Mouse (Mus musculus): Measurements from ENCODE around the gene Stx5a. TPM values are rescaled to one million over a fixed set of nuclear protein-coding genes. Genes with fewer than 3 reads are reported as not detected.

Stx5a gene
- polyA plus RNA-seq, 1 experiment from 2014 or later, result 82.2 TPM

DNA sequence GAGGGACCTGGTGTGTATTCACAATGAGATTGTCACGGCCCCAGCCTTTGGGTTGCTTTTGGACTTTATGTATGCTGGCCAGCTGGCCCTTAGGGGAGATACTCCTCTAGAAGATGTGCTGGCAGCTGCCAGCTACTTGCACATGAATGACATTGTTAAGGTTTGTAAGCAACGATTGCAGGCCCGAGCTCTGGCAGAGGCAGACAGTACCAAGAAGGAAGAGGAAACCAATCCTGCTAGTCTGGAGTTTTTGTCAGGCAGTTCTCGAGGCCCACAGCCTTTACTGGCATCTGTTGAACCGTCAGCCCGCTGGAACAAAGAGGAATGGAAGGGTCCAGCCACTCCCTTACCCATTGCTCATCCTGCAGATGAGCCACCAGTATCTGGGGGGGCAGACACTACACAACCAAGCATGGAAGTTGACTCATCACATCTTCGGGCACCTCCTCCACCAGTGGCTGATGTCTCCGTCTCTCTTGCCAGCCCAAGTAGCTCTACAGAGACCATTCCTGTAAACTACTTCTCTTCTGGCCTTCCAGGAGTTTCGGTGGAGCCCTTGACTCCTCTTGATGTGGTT, 62.1 kb downstream of the Stx5a start:
- Histone ChIP-seq H3K4me2 (replicated peaks; ENCODE audit: low read depth) (peak overlapping the region; percentile 53), H3K27me3 (ENCODE audit: control insufficient read depth, insufficient read depth, low read length) (no peaks in the 10 kb centered on the region), H3K27ac (replicated peaks) (peak overlapping the region; percentile 41; the same call in 1 of the 2 replicates), H3K9ac (ENCODE audit: low read length) (no peak overlapping the region), H3K36me3 (ENCODE audit: control insufficient read depth, insufficient read depth, low read length) (0 out of 2 replicates have a peak, but pooled peaks cover 4% of the 10 kb centered on the region), H3K4me1 (replicated peaks; ENCODE audit: control insufficient read depth, insufficient read depth) (0 out of 2 replicates have a peak, but pooled peaks cover 3% of the 10 kb centered on the region), H3K4me3 (ENCODE audit: low read depth, low read length) (no peak overlapping the region), H3K9me3 (ENCODE audit: control insufficient read depth, low read length) (no peaks in the 10 kb centered on the region)
- TF ChIP-seq CTCF (IDR thresholded peaks at IDR 0.05; ENCODE audit: low read depth) (no peak), EP300 (optimal IDR thresholded peaks at IDR 0.05) (no peak)
- ATAC-seq (ENCODE audit: low FRiP score, low TSS enrichment), result no peak
- WGBS, result 89% methylated on average over 9 of the region's 9 CpGs
- DNase-seq (ENCODE audit: low spot score), result no peak

DNA sequence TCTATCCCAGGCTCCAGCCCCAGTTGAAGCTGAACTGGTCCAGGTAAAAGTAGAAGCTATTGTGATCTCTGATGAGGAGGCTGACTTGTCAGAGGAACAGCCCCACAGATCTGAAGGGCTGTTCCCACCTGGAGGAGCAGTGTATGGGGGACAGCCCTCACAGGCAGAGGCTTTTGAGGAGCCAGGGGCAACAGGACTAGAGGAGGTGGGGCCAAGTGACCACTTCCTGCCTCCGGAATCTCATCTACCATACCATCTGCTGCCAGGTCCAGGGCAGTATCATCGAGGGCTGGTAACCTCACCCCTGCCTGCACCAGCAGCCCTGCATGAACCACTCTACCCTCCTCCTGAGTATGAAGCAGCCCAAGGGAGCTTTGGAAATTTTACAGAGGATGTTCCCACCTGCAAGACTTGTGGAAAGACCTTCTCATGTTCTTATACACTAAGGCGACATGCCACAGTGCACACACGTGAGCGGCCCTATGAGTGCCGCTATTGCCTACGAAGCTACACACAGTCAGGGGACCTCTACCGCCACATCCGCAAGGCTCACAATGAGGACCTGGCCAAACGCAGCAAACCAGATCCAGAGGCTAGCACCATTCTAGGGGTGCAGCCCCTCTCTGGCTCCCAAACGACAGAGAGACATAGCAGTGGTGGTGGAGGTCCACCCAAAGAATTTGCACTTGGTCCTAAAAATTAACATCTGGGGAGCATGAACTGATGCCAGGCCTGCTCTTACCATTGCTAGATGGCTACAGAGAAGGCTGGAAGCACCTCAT, 62.9 kb downstream of the Stx5a start:
- no peak overlapping the region for H3K4me3 ChIP-seq (ENCODE audit: low read depth, low read length)
- TF ChIP-seq EP300 (optimal IDR thresholded peaks at IDR 0.05), result no peak
- TF ChIP-seq CTCF (IDR thresholded peaks at IDR 0.05; ENCODE audit: low read depth), result no peak
- no peak overlapping the region for H3K4me2 ChIP-seq (replicated peaks; ENCODE audit: low read depth)
- 0 out of 2 replicates have a peak, but pooled peaks cover 4% of the 10 kb centered on the region for H3K36me3 ChIP-seq (ENCODE audit: control insufficient read depth, insufficient read depth, low read length)
- WGBS, result 89% methylated on average over 11 of the region's 11 CpGs
- no peak overlapping the region for H3K27ac ChIP-seq (replicated peaks)
- ATAC-seq (ENCODE audit: low FRiP score, low TSS enrichment) (no peak), DNase-seq (ENCODE audit: low spot score) (no peak)
- 0 out of 2 replicates have a peak, but pooled peaks cover 3% of the 10 kb centered on the region for H3K4me1 ChIP-seq (replicated peaks; ENCODE audit: control insufficient read depth, insufficient read depth)
- H3K9ac ChIP-seq (ENCODE audit: low read length), result no peak overlapping the region
- H3K27me3 ChIP-seq (ENCODE audit: control insufficient read depth, insufficient read depth, low read length), result no peaks in the 10 kb centered on the region
- H3K9me3 ChIP-seq (ENCODE audit: control insufficient read depth, low read length), result no peaks in the 10 kb centered on the region

Small RNA genes lying within 50 kb of the gene (microRNA-seq; reads per million reads assigned to microRNA genes)
- not detected for gene Mir6992

Other genes with a start within 250 kb of the Stx5a start
- 0.06 TPM in 1 of 2 replicates, not detected in the other for gene Slc22a8, start 150.2 kb upstream of the Stx5a start, polyA plus RNA-seq (2015; fragmentation: Nextera tagmentation; extraction: Ambion mirVana)
- not detected in 2 replicates for gene Slc22a6, start 123.4 kb upstream of the Stx5a start, polyA plus RNA-seq (2015; fragmentation: Nextera tagmentation; extraction: Ambion mirVana)
- gene Chrm1, start 77.6 kb upstream of the Stx5a start, polyA plus RNA-seq (2015; fragmentation: Nextera tagmentation; extraction: Ambion mirVana), result 1.4 and 1.8 TPM in 2 replicates
- gene Slc3a2, start 18.0 kb upstream of the Stx5a start, polyA plus RNA-seq (2015; fragmentation: Nextera tagmentation; extraction: Ambion mirVana), result 82.5 and 87.0 TPM in 2 replicates
- 55.6 and 55.7 TPM in 2 replicates for gene Wdr74, start 5.6 kb upstream of the Stx5a start, polyA plus RNA-seq (2015; fragmentation: Nextera tagmentation; extraction: Ambion mirVana)
- gene 1700092M07Rik, start 695 bp upstream of the Stx5a start, polyA plus RNA-seq (2015; fragmentation: Nextera tagmentation; extraction: Ambion mirVana), result 0.59 and 0.62 TPM in 2 replicates
- gene Nxf1, start 15.7 kb downstream of the Stx5a start, polyA plus RNA-seq (2015; fragmentation: Nextera tagmentation; extraction: Ambion mirVana), result 57.5 and 61.6 TPM in 2 replicates
- 114 and 117 TPM in 2 replicates for gene Tmem223, start 29.6 kb downstream of the Stx5a start, polyA plus RNA-seq (2015; fragmentation: Nextera tagmentation; extraction: Ambion mirVana)
- 95.2 and 98.4 TPM in 2 replicates for gene Tmem179b, start 33.1 kb downstream of the Stx5a start, polyA plus RNA-seq (2015; fragmentation: Nextera tagmentation; extraction: Ambion mirVana)
- 9.7 and 10.5 TPM in 2 replicates for gene Taf6l, start 45.0 kb downstream of the Stx5a start, polyA plus RNA-seq (2015; fragmentation: Nextera tagmentation; extraction: Ambion mirVana)
- 103 and 108 TPM in 2 replicates for gene Polr2g, start 57.2 kb downstream of the Stx5a start, polyA plus RNA-seq (2015; fragmentation: Nextera tagmentation; extraction: Ambion mirVana)
- gene Zbtb3, start 61.1 kb downstream of the Stx5a start, polyA plus RNA-seq (2015; fragmentation: Nextera tagmentation; extraction: Ambion mirVana), result 2.3 TPM in 2 replicates
- 20.8 and 23.1 TPM in 2 replicates for gene Ttc9c, start 77.9 kb downstream of the Stx5a start, polyA plus RNA-seq (2015; fragmentation: Nextera tagmentation; extraction: Ambion mirVana)
- gene Hnrnpul2, start 78.6 kb downstream of the Stx5a start, polyA plus RNA-seq (2015; fragmentation: Nextera tagmentation; extraction: Ambion mirVana), result 3.6 and 3.9 TPM in 2 replicates
- not detected in 2 replicates for gene AC129217.1, start 88.4 kb downstream of the Stx5a start, polyA plus RNA-seq (2015; fragmentation: Nextera tagmentation; extraction: Ambion mirVana)
- gene Bscl2, start 96.1 kb downstream of the Stx5a start, polyA plus RNA-seq (2015; fragmentation: Nextera tagmentation; extraction: Ambion mirVana), result 75.9 and 79.4 TPM in 2 replicates
- 7.7 and 8.6 TPM in 2 replicates for gene Gng3, start 97.8 kb downstream of the Stx5a start, polyA plus RNA-seq (2015; fragmentation: Nextera tagmentation; extraction: Ambion mirVana)
- gene Lrrn4cl, start 109.4 kb downstream of the Stx5a start, polyA plus RNA-seq (2015; fragmentation: Nextera tagmentation; extraction: Ambion mirVana), result 2.3 and 2.6 TPM in 2 replicates
- gene Ubxn1, start 130.1 kb downstream of the Stx5a start, polyA plus RNA-seq (2015; fragmentation: Nextera tagmentation; extraction: Ambion mirVana), result 195 TPM in 2 replicates
- 81.2 and 85.2 TPM in 2 replicates for gene Uqcc3, start 139.5 kb downstream of the Stx5a start, polyA plus RNA-seq (2015; fragmentation: Nextera tagmentation; extraction: Ambion mirVana)
- gene Lbhd1, start 142.3 kb downstream of the Stx5a start, polyA plus RNA-seq (2015; fragmentation: Nextera tagmentation; extraction: Ambion mirVana), result 47.2 and 47.8 TPM in 2 replicates
- gene Gm49403, start 142.5 kb downstream of the Stx5a start, polyA plus RNA-seq (2015; fragmentation: Nextera tagmentation; extraction: Ambion mirVana), result not detected in 2 replicates
- gene 1810009A15Rik, start 147.4 kb downstream of the Stx5a start, polyA plus RNA-seq (2015; fragmentation: Nextera tagmentation; extraction: Ambion mirVana), result 48.2 and 49.9 TPM in 2 replicates
- gene Gm49416, start 147.5 kb downstream of the Stx5a start, polyA plus RNA-seq (2015; fragmentation: Nextera tagmentation; extraction: Ambion mirVana), result not detected in 2 replicates
- 19.1 and 19.5 TPM in 2 replicates for gene Ints5, start 151.6 kb downstream of the Stx5a start, polyA plus RNA-seq (2015; fragmentation: Nextera tagmentation; extraction: Ambion mirVana)
- 32.3 and 33.3 TPM in 2 replicates for gene Ganab, start 156.7 kb downstream of the Stx5a start, polyA plus RNA-seq (2015; fragmentation: Nextera tagmentation; extraction: Ambion mirVana)
- gene B3gat3, start 179.0 kb downstream of the Stx5a start, polyA plus RNA-seq (2015; fragmentation: Nextera tagmentation; extraction: Ambion mirVana), result 24.7 and 26.1 TPM in 2 replicates
- gene Rom1, start 187.9 kb downstream of the Stx5a start, polyA plus RNA-seq (2015; fragmentation: Nextera tagmentation; extraction: Ambion mirVana), result 3.0 and 3.6 TPM in 2 replicates
- gene Eml3, start 188.1 kb downstream of the Stx5a start, polyA plus RNA-seq (2015; fragmentation: Nextera tagmentation; extraction: Ambion mirVana), result 24.6 and 26.6 TPM in 2 replicates
- gene Mta2, start 200.5 kb downstream of the Stx5a start, polyA plus RNA-seq (2015; fragmentation: Nextera tagmentation; extraction: Ambion mirVana), result 68.0 and 69.3 TPM in 2 replicates
- gene Tut1, start 212.4 kb downstream of the Stx5a start, polyA plus RNA-seq (2015; fragmentation: Nextera tagmentation; extraction: Ambion mirVana), result 14.9 and 15.8 TPM in 2 replicates
- gene Eef1g, start 225.6 kb downstream of the Stx5a start, polyA plus RNA-seq (2015; fragmentation: Nextera tagmentation; extraction: Ambion mirVana), result 240 and 247 TPM in 2 replicates
- 86.6 and 103 TPM in 2 replicates for gene Ahnak, start 247.9 kb downstream of the Stx5a start, polyA plus RNA-seq (2015; fragmentation: Nextera tagmentation; extraction: Ambion mirVana)

Measured in stomach, postnatal 0 days (tissue).